Mouse (Mus musculus): ENCODE data around the gene Fn3krp.

DNA sequence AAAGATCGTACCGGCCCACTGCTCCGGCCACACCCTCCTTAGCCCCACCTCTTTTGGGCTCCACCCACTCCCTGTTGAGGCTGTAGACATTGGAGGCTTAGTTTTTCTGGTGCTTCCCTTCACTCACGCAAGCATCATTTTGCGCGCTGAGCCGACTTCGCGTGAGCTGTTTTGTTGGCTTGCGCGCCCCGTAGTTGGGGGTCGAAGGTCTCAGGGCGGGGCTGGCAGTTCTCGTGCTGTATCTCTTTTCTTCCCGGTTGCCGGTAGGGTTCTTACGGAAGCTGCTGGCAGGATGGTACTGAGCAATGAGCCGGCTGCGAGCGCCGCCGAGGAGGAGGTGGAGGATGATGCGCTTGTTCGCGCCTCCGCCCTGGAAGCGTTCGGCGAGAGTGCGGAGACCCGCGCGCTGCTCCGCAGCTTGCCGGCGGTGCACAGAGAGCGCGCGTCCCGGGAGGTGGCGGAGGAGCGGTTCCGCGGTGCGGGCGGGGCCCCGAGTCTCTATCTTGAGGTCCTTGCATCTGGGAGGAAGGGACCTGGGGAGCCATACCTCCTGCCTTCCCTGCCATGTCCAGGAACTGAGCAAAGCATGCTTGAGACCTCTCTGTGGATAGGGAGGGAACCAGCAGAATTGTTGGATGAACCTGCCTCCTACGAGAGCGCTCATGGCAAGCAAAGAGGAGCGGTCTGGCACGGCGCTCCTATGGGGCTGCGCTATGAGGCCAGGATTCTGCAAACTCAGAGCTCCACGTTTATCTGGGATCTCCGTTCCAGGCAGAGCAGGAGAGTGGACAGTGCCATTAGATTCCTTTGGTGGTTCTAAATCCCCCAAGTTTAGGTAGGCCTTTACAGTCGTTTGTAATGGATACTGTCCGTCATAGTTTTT is 30.8 kb downstream of the Fn3krp start, which contains the start of gene Tbcd:
- TF ChIP-seq EP300 (IDR thresholded peaks at IDR 0.05; ENCODE audit: low read depth) (no peak), CTCF (IDR thresholded peaks at IDR 0.05; ENCODE audit: low read depth) (no peak; the same call in 1 of the 2 replicates)
